Mouse (Mus musculus): ENCODE results near the gene Slc5a2. TPM values are rescaled to one million over a fixed set of nuclear protein-coding genes. Genes with fewer than 3 reads are reported as not detected.

Gene Slc5a2
- total and polyA plus RNA-seq, 3 experiments = 0.21 TPM; not detected in 2

DNA sequence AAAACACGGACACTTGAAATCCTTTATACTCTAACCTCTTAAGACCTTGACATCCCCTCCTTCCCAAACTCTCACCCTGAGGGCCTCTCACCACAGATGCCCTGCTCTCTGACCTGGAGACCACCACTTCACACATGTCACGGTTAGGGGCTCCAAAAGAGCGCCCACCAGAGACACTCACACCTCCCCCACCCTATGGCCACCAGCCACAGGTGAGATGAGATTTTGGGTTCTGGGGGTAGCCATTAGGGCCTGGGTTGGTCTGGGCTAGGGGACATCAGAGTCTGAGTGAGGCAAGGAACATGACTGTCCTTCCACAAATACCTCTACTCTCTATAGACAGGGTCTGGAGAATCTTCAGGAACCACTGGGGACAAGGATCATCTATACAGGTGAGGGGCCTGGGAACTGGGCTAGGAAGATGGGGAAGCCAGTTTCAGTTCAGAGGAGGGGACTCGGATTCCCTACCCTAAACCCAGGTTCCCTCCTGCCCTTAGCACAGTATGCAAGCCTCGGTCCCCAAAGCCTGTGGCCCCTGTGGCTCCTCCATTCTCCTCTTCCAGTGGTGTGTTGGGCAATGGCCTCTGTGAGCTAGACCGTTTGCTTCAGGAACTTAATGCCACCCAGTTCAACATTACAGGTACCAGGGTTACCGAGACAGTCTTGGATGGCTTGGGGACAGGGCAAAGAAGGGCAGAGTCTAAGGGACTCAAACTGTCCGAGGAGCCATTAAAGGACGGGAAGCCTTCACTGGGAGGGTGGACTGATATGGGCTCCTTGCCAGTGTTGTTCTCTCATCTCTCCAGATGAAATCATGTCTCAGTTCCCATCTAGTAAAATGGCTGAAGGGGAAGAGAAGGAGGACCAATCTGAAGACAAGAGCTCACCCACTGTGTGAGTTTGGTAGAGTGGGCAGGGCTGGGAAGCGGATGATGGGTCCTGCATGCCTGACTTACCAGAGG, 17.1 kb upstream of the Slc5a2 start:
- Histone ChIP-seq H3K4me1 (ENCODE audit: control insufficient read depth in 1 of 2, insufficient read depth in 2 of 2) (no peaks in the 10 kb centered on the region), H3K36me3 (replicated peaks in 1 of 2; ENCODE audit: control insufficient read depth in 1 of 2, insufficient read depth in 1 of 2, low read length in 1 of 2) (peaks cover 15 to 41% of the 10 kb centered on the region in 2 experiments), H3K4me2 (ENCODE audit: insufficient read depth, low read depth, poor library complexity, severe bottlenecking) (no peak overlapping the region), H3K4me3 (replicated peaks in 1 of 3; ENCODE audit: low read depth in 2 of 3, low read length in 2 of 3, poor library complexity in 1 of 3) (no peak overlapping the region), H3K9me3 (replicated peaks; ENCODE audit: low read length) (no peaks in the 10 kb centered on the region), H3K27ac (ENCODE audit: insufficient read depth, low read depth) (no peak overlapping the region), H3K9ac (ENCODE audit: insufficient read depth, low read depth) (no peak overlapping the region), H3K27me3 (replicated peaks) (no peaks in the 10 kb centered on the region), H3K79me2 (replicated peaks; ENCODE audit: control insufficient read depth, extremely low read depth, insufficient read depth, poor library complexity, severe bottlenecking) (no peaks in the 10 kb centered on the region)
- in situ Hi-C loops (cut with MboI; ENCODE audit: low pct_ligation_motif_present, low pct_unique_long_range_greater_than_20kb, low sequenced_read_pairs) (no loop called here), dilution Hi-C loops (cut with MboI; ENCODE audit: extremely low pct_ligation_motif_present, extremely low pct_unique_long_range_greater_than_20kb, low sequenced_read_pairs) (no loop called here)
- TF ChIP-seq ZMIZ1 (IDR thresholded peaks at IDR 0.05; ENCODE audit: low read depth, low read length) (no peak), CTCF (conservative IDR thresholded peaks at IDR 0.05 in 1 of 2, IDR thresholded peaks at IDR 0.05 in 1 of 2; ENCODE audit: low read depth in 2 of 2, low read length in 2 of 2) (no peak), SMC3 (IDR thresholded peaks at IDR 0.05; ENCODE audit: low read depth, low read length) (no peak), ELF1 (IDR thresholded peaks at IDR 0.05; ENCODE audit: low read depth, low read length) (no peak), SIN3A (IDR thresholded peaks at IDR 0.05; ENCODE audit: low read length) (no peak), UBTF (IDR thresholded peaks at IDR 0.05; ENCODE audit: low read depth, low read length) (no peak), CHD1 (IDR thresholded peaks at IDR 0.05; ENCODE audit: low read depth, low read length) (no peak), CHD2 (IDR thresholded peaks at IDR 0.05; ENCODE audit: low read length) (no peak)
- DNase-seq (ENCODE audit: extremely low read depth) = no peak

GRCm38 (mm10) chr7:128249998-128250397, 15.5 kb upstream of the Slc5a2 start:
- TF ChIP-seq TCF12 (IDR thresholded peaks at IDR 0.05; ENCODE audit: low read depth, low read length) = no peak
- no peak for TF ChIP-seq POLR2A (IDR thresholded peaks at IDR 0.05; ENCODE audit: low read depth, low read length)
- no peak for TF ChIP-seq RAD21 (IDR thresholded peaks at IDR 0.05; ENCODE audit: low read depth, low read length)
- no peak for TF ChIP-seq CHD2 (IDR thresholded peaks at IDR 0.05; ENCODE audit: low read length)
- TF ChIP-seq MYC (IDR thresholded peaks at IDR 0.05; ENCODE audit: low read depth, low read length) = no peak
- TF ChIP-seq KAT2A (IDR thresholded peaks at IDR 0.05; ENCODE audit: insufficient replicate concordance, low read length) = no peak
- no peak for TF ChIP-seq EP300 (IDR thresholded peaks at IDR 0.05; ENCODE audit: low read length)
- no peak for TF ChIP-seq MAX (IDR thresholded peaks at IDR 0.05; ENCODE audit: low read length)
- TF ChIP-seq CTCF (conservative IDR thresholded peaks at IDR 0.05 in 1 of 2, IDR thresholded peaks at IDR 0.05 in 1 of 2; ENCODE audit: low read depth in 2 of 2, low read length in 2 of 2) = no peak
- no peak for TF ChIP-seq ZC3H11A (IDR thresholded peaks at IDR 0.05; ENCODE audit: low read depth, low read length)
- no peak for TF ChIP-seq ZMIZ1 (IDR thresholded peaks at IDR 0.05; ENCODE audit: low read depth, low read length)
- TF ChIP-seq IRF4 (IDR thresholded peaks at IDR 0.05; ENCODE audit: low read depth, low read length) = no peak
- no peak for TF ChIP-seq GABPA (IDR thresholded peaks at IDR 0.05; ENCODE audit: insufficient replicate concordance, low read depth, low read length)
- no peak for TF ChIP-seq NELFE (IDR thresholded peaks at IDR 0.05; ENCODE audit: low read depth, low read length)
- TF ChIP-seq PAX5 (IDR thresholded peaks at IDR 0.05; ENCODE audit: low read length) = no peak
- TF ChIP-seq BHLHE40 (IDR thresholded peaks at IDR 0.05; ENCODE audit: low read depth, low read length) = no peak
- TF ChIP-seq USF2 (conservative IDR thresholded peaks at IDR 0.05; ENCODE audit: low read depth, low read length) = no peak
- TF ChIP-seq ETS1 (conservative IDR thresholded peaks at IDR 0.05; ENCODE audit: low read depth, low read length) = no peak
- Histone ChIP-seq H3K79me2 (replicated peaks; ENCODE audit: control insufficient read depth, extremely low read depth, insufficient read depth, poor library complexity, severe bottlenecking) (no peaks in the 10 kb centered on the region), H3K36me3 (replicated peaks in 1 of 2; ENCODE audit: control insufficient read depth in 1 of 2, insufficient read depth in 1 of 2, low read length in 1 of 2) (peaks cover 2 to 31% of the 10 kb centered on the region in 2 experiments), H3K4me3 (replicated peaks in 1 of 3; ENCODE audit: low read depth in 2 of 3, low read length in 2 of 3, poor library complexity in 1 of 3) (no peak overlapping the region), H3K27me3 (replicated peaks) (no peaks in the 10 kb centered on the region), H3K27ac (ENCODE audit: insufficient read depth, low read depth) (no peak overlapping the region), H3K9ac (ENCODE audit: insufficient read depth, low read depth) (no peak overlapping the region), H3K9me3 (replicated peaks; ENCODE audit: low read length) (no peaks in the 10 kb centered on the region), H3K4me2 (ENCODE audit: insufficient read depth, low read depth, poor library complexity, severe bottlenecking) (no peak overlapping the region), H3K4me1 (ENCODE audit: control insufficient read depth in 1 of 2, insufficient read depth in 2 of 2) (no peaks in the 10 kb centered on the region)
- in situ Hi-C loops (cut with MboI; ENCODE audit: low pct_ligation_motif_present, low pct_unique_long_range_greater_than_20kb, low sequenced_read_pairs) = no loop called here
- no peak for DNase-seq (ENCODE audit: extremely low read depth)
- dilution Hi-C loops (cut with MboI; ENCODE audit: extremely low pct_ligation_motif_present, extremely low pct_unique_long_range_greater_than_20kb, low sequenced_read_pairs) = no loop called here
